Mouse (Mus musculus) c-Kit-negative CD71-positive TER-119-positive erythroid progenitor cells, embryonic 14.5 days (primary cell): Measurements from ENCODE around the gene Thada.

ENCODE experiments used
- DNase-seq: peaks from one replicate; pipeline ENCODE4 v3.0.0-alpha.2; 2013; ENCODE audit warnings: low read depth, low spot score

Gene Thada

GRCm38 (mm10) chr17:84165735-84166134, 300.3 kb downstream of the Thada start:
- DNase-seq = no peak

DNA sequence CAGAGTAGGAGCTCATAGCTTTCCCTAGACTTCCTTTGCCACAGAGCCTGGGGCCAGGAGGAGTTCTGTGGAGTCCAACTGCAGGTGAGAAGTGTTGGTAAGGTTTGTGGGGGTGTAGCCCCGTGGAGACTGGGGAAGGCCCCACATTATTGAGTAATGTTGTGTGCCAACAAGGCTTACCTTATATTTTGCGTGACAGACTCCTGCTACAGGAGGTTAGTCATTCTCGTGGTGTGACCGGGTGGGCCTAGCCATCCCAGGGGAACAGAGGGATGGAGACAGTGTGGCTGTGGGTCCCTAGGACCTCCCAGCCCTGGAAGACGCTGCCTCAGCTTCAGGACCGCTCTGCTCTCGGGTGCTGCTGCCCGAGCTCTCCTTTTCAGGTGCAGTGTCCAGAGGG, 301.9 kb downstream of the Thada start:
- no peak for DNase-seq

DNA sequence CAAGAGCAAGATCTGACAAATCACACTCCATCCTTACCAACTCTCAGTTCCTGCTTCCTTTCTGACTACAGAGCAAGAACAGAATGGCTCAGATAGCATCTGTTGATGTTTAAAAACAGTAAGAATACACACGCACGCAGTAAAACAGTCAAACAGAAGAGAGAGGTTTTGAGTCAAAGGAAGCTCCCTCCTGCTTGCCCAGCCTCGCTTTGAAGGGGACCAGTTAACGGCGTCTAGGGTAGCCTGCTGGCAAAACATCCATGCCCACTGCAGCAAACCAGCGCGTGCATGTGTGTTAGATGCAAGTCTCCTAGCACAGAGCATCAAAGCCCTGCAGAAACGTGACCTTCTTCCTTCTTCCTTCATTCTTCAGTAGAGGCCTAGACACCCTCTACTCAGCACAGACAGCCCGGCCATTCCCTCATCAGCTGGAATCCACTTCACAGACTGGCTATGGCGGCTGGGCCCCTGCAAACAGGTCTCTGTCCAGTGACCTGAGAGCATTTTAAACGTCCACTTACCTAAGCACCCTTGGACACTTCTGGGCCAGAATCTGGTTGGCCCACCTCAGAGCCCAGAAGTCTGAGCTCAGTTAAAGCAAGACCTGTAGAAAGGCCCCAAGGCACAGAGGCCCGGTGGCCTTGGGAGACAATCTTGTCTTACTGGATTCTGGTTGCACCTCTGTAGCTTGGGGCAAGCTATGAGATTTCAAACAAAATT, 302.8 kb downstream of the Thada start:
- no peak for DNase-seq

- DNase-seq = no peak
These were observed 303.7 kb downstream of the Thada start for GRCm38 (mm10) chr17:84162211-84162760.

GRCm38 (mm10) chr17:84161231-84161854, 304.7 kb downstream of the Thada start:
- DNase-seq = no peak

- no peak for DNase-seq
These were observed 307.1 kb downstream of the Thada start for GRCm38 (mm10) chr17:84158891-84159290.

DNA sequence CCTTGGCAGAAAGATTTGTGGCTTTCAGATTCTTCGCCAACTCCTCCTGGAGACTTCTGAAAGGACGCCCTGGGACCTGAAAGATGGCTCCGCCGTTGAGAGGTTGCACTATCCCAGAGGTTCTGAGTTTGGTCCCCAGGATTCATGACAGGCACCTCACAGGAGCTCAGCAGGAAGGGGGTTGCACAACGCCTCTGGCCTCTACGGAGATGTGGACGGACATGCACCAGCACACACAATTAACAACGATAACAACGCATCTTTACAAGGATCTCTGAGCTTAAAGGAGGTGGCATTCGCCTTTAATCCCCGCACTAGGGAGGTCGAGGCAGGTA, 307.6 kb downstream of the Thada start:
- DNase-seq = no peak

GRCm38 (mm10) chr17:84157743-84158460, 308.1 kb downstream of the Thada start:
- no peak for DNase-seq

- no peak for DNase-seq
These were observed 309.0 kb downstream of the Thada start for GRCm38 (mm10) chr17:84156748-84157742.

- no peak for DNase-seq
These were observed 309.8 kb downstream of the Thada start for GRCm38 (mm10) chr17:84156227-84156573.

GRCm38 (mm10) chr17:84155516-84156226, 310.3 kb downstream of the Thada start:
- no peak for DNase-seq

GRCm38 (mm10) chr17:84155029-84155338, 311.0 kb downstream of the Thada start:
- no peak for DNase-seq

GRCm38 (mm10) chr17:84154302-84155028, 311.5 kb downstream of the Thada start:
- DNase-seq = peak; percentile 33

DNA sequence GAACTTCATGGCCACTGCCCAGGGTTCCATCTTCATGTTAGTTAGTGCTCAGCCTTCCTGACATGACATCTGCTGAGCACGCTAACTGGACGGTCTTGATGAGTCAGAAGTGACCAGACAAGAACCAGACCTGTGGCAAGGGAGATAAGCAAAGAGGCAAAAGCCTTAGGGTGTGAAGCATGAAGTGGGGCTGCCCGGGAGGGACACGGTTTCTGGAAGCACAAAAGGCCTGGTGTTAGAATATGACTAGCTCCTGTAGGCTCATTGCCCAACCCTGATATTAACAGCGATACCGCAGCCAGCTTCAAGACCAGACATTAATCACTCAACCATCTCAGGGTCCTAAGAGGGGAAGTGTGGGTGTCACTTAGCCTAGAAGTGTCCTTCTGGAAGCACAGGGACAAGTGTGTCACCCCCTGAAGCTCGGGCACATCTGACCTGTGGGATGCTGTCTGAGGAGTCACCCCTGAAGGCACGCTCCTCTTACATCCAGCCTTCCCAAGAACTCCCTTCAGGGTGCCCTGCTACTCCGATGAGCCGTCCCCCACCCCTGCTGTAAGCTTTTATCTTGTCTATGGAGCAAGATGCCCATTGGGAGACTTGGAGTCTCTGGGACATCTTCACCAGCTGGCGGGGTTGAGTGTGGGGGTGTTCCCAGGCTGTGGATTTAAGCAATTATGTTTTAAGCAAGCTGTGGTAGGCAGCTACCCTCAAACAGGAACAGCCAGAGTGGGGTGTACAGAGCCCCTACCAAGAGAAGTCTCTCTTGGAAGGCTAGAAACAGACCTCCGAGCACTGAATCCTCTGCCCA, 312.8 kb downstream of the Thada start:
- peak; percentile 74 for DNase-seq

- no peak for DNase-seq
These were observed 313.6 kb downstream of the Thada start for GRCm38 (mm10) chr17:84152206-84152975.

- DNase-seq = no peak
These were observed 314.7 kb downstream of the Thada start for GRCm38 (mm10) chr17:84151306-84151705.

GRCm38 (mm10) chr17:84150291-84150690, 315.7 kb downstream of the Thada start:
- DNase-seq = no peak

DNA sequence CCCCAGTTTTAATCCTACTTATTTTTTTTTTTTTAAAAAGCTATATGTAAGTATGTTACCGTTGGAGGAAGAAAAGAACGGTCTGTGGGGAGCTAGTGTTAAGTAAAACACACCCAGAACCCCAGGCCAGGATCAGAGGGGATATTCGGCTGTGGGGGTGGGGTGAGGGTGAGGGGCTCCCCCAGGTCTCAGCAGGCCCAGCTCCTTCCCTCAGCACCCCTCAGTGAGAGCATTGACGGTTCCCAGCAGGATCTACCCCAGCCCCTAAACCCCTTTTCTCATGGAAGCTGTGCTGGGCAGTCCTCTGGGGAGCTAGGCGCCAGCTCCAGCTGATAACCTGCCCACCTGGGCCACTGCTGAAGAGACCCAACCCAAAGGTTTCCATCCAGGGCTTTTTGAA, 316.4 kb downstream of the Thada start:
- no peak for DNase-seq
